Comparison of ENCODE assay signal across 13 mouse cellular contexts in the genomic region with DNA sequence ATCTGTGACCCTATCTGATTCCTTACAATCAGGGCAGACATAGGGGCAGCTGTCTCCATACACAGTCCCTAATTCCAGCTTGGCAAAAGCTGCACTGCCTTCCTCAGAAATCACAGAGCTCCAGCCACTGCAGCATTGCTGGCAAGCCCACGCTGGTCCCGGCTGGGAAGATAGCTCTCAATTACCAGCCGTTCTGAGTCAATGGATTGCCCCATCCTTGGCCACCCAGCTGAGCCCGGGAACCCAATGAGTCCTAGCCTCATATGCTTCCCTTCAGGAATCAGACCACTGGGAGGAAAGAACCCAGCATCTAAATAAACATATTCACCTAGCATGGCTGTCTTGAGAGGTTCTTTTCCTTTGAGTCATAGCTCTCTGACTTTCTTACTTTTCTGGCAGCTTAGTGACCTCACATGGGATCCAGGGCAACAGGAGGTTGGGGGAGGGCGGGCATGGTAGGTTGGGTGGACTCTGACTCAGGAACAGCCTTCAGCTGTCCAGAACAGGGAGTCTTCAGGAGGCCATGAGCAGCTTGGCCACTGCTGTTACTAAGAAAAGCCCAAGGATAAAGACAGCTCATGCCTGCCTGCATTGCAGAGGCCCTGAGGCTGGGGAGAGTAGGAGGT.
A peak's percentile ranks its signal among the peaks of the same experiment; 100 is the strongest.
DNase-seq lines count a peak whose midpoint lies in the region; ATAC-seq and TF ChIP-seq lines count a peak whose summit lies in the region.
"Had no signal": no experiment of that assay in that cellular context is flagged by ENCODE, and none has a peak within 500 bp of the region (broad histone marks: within the 10 kb centered on the region; RNA-seq: fewer than 3 reads in every experiment).

No protein-coding gene starts in this region.

- no peaks in the 10 kb centered on the region for H3K9me3 ChIP-seq in hindbrain, postnatal 0 days (ENCODE audit: low read length)
- no peaks in the 10 kb centered on the region for H3K9me3 ChIP-seq in hindbrain, embryonic 11.5 days (ENCODE audit: control insufficient read depth, low read length)
- H3K9me3 ChIP-seq: heart, embryonic 13.5 days had no signal

- 49% methylated on average over 5 of the region's 5 CpGs for WGBS in hindbrain, postnatal 0 days
- WGBS in hindbrain, embryonic 11.5 days = 84% methylated on average over 5 of the region's 5 CpGs

- no peaks in the 10 kb centered on the region for H3K27me3 ChIP-seq in hindbrain, postnatal 0 days (ENCODE audit: insufficient read depth, low read length)
- no peaks in the 10 kb centered on the region for H3K27me3 ChIP-seq in hindbrain, embryonic 11.5 days (ENCODE audit: control insufficient read depth, insufficient read depth, low read length)
- H3K27me3 ChIP-seq: heart, embryonic 13.5 days had no signal

- no peak for TF ChIP-seq CTCF in hindbrain, postnatal 0 days (IDR thresholded peaks at IDR 0.05; ENCODE audit: low read depth)

- H3K36me3 ChIP-seq in hindbrain, postnatal 0 days (ENCODE audit: insufficient read depth, low read length) = no peaks in the 10 kb centered on the region
- no peaks in the 10 kb centered on the region for H3K36me3 ChIP-seq in hindbrain, embryonic 11.5 days (ENCODE audit: control insufficient read depth, insufficient read depth, low read length)
- H3K36me3 ChIP-seq: heart, embryonic 13.5 days had no signal

- peak; percentile 30 for DNase-seq in hindbrain, postnatal 0 days (ENCODE audit: low spot score)
- DNase-seq in hindbrain, embryonic 11.5 days (ENCODE audit: low spot score) = no peak
- peak; percentile 65 for DNase-seq in ovary, adult 18-20 months (ENCODE audit: low spot score)
- DNase-seq in ovary, postnatal 14 days (ENCODE audit: low spot score) = no peak
- DNase-seq in adrenal gland, postnatal 25 days = peak; percentile 67
- DNase-seq in testis, postnatal 10 days (ENCODE audit: low spot score) = peak; percentile 52
- no peak for DNase-seq in cerebellum, adult 18-20 months
- DNase-seq in left cerebral cortex, adult 18-20 months (ENCODE audit: low spot score in 2 of 2) = no peak
- DNase-seq: liver, postnatal 0 days; right cerebral cortex, adult 18-20 months; thymus, postnatal 36 days had no signal

- H3K4me1 ChIP-seq in hindbrain, postnatal 0 days (ENCODE audit: insufficient read depth, low read length) = peaks cover 5% of the 10 kb centered on the region; the same call in 1 of the 2 replicates
- no peaks in the 10 kb centered on the region for H3K4me1 ChIP-seq in hindbrain, embryonic 11.5 days (replicated peaks; ENCODE audit: control insufficient read depth, insufficient read depth, low read length)

- ATAC-seq in hindbrain, postnatal 0 days = peak; percentile 63; the same call in 1 of the 2 replicates
- no peak for ATAC-seq in hindbrain, embryonic 11.5 days (ENCODE audit: low FRiP score)
- ATAC-seq: liver, postnatal 0 days had no signal

- no peak overlapping the region for H3K9ac ChIP-seq in hindbrain, postnatal 0 days (replicated peaks; ENCODE audit: low read length)
- no peak overlapping the region for H3K9ac ChIP-seq in hindbrain, embryonic 11.5 days (ENCODE audit: low read depth, low read length)
- H3K9ac ChIP-seq: heart, embryonic 13.5 days; hindbrain, embryonic 14.5 days; liver, postnatal 0 days had no signal

- H3K4me3 ChIP-seq in hindbrain, postnatal 0 days (ENCODE audit: low read length) = no peak overlapping the region
- no peak overlapping the region for H3K4me3 ChIP-seq in hindbrain, embryonic 11.5 days (ENCODE audit: low read depth, low read length)
- H3K4me3 ChIP-seq: heart, embryonic 13.5 days had no signal

- H3K4me2 ChIP-seq in hindbrain, postnatal 0 days (ENCODE audit: low read depth, low read length) = no peak overlapping the region
- no peak overlapping the region for H3K4me2 ChIP-seq in hindbrain, embryonic 11.5 days (replicated peaks; ENCODE audit: low read depth, low read length)
- H3K4me2 ChIP-seq: heart, embryonic 13.5 days; hindbrain, embryonic 14.5 days had no signal

- no peak overlapping the region for H3K27ac ChIP-seq in hindbrain, postnatal 0 days
- no peak overlapping the region for H3K27ac ChIP-seq in hindbrain, embryonic 11.5 days (ENCODE audit: low read depth, low read length)
- H3K27ac ChIP-seq: heart, embryonic 13.5 days; hindbrain, embryonic 14.5 days had no signal

Comparison
In these comparisons a context has a peak if more than half of its experiments do, and no peak if none do; other contexts are left out.
1. DNase-seq: peak in hindbrain, postnatal 0 days (single experiment), ovary, adult 18-20 months (single experiment), adrenal gland, postnatal 25 days (single experiment) and testis, postnatal 10 days (single experiment); none in hindbrain, embryonic 11.5 days (single experiment), ovary, postnatal 14 days (single experiment), cerebellum, adult 18-20 months (0 of 2) and left cerebral cortex, adult 18-20 months (0 of 2).